In the genomic region with DNA sequence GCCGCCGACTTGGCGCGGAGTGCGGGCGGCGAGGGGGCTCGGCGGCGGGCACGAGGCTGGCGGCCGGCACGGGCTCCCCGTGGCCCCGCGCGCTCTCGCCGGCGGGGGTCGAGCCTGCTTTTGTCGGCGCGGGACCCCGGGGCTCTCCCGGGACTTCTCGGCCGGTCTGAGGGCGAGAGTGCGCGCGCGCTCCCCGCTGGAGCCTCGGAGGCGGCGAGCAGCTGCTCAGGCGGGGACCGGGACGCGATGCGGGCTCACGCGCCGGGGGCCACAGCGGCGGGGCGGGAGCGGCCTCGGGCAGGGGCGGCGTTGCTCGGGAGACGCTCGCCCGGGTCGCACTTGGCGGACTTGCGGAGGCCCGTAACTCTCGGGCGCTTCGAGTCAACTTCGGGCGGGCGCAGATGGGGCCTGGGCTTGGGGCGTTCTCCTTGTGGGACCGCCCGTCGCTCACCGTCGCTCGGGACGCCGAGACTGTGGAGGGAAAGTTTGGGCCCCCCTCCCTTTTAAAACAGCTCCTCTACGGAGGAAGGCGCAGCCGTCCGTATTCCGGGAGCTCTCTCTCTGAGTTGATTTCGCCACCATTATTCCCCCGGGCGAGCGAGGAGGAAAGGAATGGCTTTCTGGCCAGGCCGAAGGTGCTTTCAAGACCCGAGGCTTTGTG, we compare ENCODE assay signal across 9 mouse cellular contexts. TPM values are rescaled to one million over a fixed set of nuclear protein-coding genes. Genes with fewer than 3 reads are reported as not detected.
DNase-seq lines count a peak whose midpoint lies in the region; ATAC-seq lines count a peak whose summit lies in the region.
"Had no signal": no experiment of that assay in that cellular context is flagged by ENCODE, and none has a peak within 500 bp of the region (broad histone marks: within the 10 kb centered on the region; RNA-seq: fewer than 3 reads in every experiment).

No protein-coding gene starts in this region.

- peak overlapping the region; percentile 98 for H3K27ac ChIP-seq in hindbrain, embryonic 13.5 days
- H3K27ac ChIP-seq: macrophage had no signal

- no peaks in the 10 kb centered on the region for H3K9me3 ChIP-seq in hindbrain, embryonic 13.5 days

- peak; percentile 38 for ATAC-seq in hindbrain, embryonic 13.5 days (ENCODE audit: low FRiP score)
- ATAC-seq in megakaryocyte progenitor cell, adult 5-6 weeks (replicated peaks; ENCODE audit: poor library complexity), result no peak; the same call in 1 of the 2 replicates

- H3K4me3 ChIP-seq in hindbrain, embryonic 13.5 days, result peak overlapping the region; percentile 65

- H3K4me2 ChIP-seq in hindbrain, embryonic 13.5 days, result peak overlapping the region; percentile 95

- H3K36me3 ChIP-seq in hindbrain, embryonic 13.5 days, result no peaks in the 10 kb centered on the region

- H3K27me3 ChIP-seq in hindbrain, embryonic 13.5 days, result peaks cover 6% of the 10 kb centered on the region; the same call in 1 of the 2 replicates

- peaks cover 18% of the 10 kb centered on the region for H3K4me1 ChIP-seq in hindbrain, embryonic 13.5 days (replicated peaks)

- DNase-seq in adrenal gland, adult 2 months, result peak; percentile 78
- peak; percentile 73 to 80 for DNase-seq in cerebellum, postnatal 25 days
- DNase-seq in frontal cortex, postnatal 36 days (ENCODE audit: low spot score in 2 of 2), result peak; percentile 19 to 42
- DNase-seq in layer of hippocampus, postnatal 36 days, result peak; percentile 54 to 56
- peak; percentile 58 to 67 for DNase-seq in lung, postnatal 4 days
- peak; percentile 58 for DNase-seq in spleen, adult 12 weeks (ENCODE audit: low spot score)

- H3K9ac ChIP-seq in hindbrain, embryonic 13.5 days, result peak overlapping the region; percentile 89

- under 1% methylated on average over 86 of the region's 87 CpGs for WGBS in hindbrain, embryonic 13.5 days

RNA-seq across cellular contexts. Expression of gene Cecr2, which starts 0.7 kb away (rescaled TPM):
- total RNA-seq in adrenal gland, adult 2 months (2021), result 1 to 10 TPM; 5.9 to 6.8 TPM
- 4.4 and 5.2 TPM in 2 replicates for polyA plus RNA-seq in adrenal gland, adult 2 months (2012; rRNA removed)
- 4.7 and 5.7 TPM in 2 replicates for polyA plus RNA-seq in hindbrain, embryonic 13.5 days (2015; fragmentation: Nextera tagmentation; extraction: Ambion mirVana)
- 10 to 100 TPM; 14.2 to 14.8 TPM for total RNA-seq in layer of hippocampus, postnatal 36 days (2021)
- 0.42 and 1.3 TPM in 2 replicates for total RNA-seq in megakaryocyte progenitor cell, adult 5-6 weeks (2015)
- total RNA-seq in megakaryocyte progenitor cell, adult 5-6 weeks (2017), result 0.12 and 1.8 TPM in 2 replicates
- polyA plus RNA-seq: macrophage had no signal
